Mouse (Mus musculus) activated CD4-positive, CD25-positive, alpha-beta regulatory T cell, adult 4 months (primary cell): ENCODE data around the gene Sar1b. TPM values are rescaled to one million over a fixed set of nuclear protein-coding genes. Genes with fewer than 3 reads are reported as not detected.

ENCODE experiments used
- ATAC-seq: one replicate; pipeline ENCODE4 v1.8.0; 2017
- polyA plus RNA-seq, 2 experiments: library from polyadenylated mRNA; unstranded; fragments of 100-300 nt; shearing (Covaris generic); gene quantifications; one replicate each; pipeline ENCODE4 v1.2.1; 2017

Sar1b gene
- polyA plus RNA-seq, 2 experiments from 2014 or later, result 152 to 155 TPM

- ATAC-seq, result peak; percentile 73
Measured at GRCm38 (mm10) chr11:51831962-51832909, 68.7 kb downstream of the Sar1b start.

- ATAC-seq, result no peak
Measured at GRCm38 (mm10) chr11:51832992-51833391, 69.5 kb downstream of the Sar1b start.

- peak; percentile 57 for ATAC-seq
Measured at GRCm38 (mm10) chr11:51833393-51834066, 70.0 kb downstream of the Sar1b start.

- no peak for ATAC-seq
Measured at GRCm38 (mm10) chr11:51834067-51834411, 70.6 kb downstream of the Sar1b start.

GRCm38 (mm10) chr11:51835598-51835997 is 72.1 kb downstream of the Sar1b start:
- no peak for ATAC-seq

- ATAC-seq, result no peak
Measured at GRCm38 (mm10) chr11:51836506-51836905, 73.0 kb downstream of the Sar1b start.

GRCm38 (mm10) chr11:51837164-51838153 is 74.0 kb downstream of the Sar1b start:
- peak; percentile 25 for ATAC-seq

GRCm38 (mm10) chr11:51839106-51839505 is 75.6 kb downstream of the Sar1b start:
- ATAC-seq, result no peak

- no peak for ATAC-seq
Measured at GRCm38 (mm10) chr11:51839973-51840372, 76.5 kb downstream of the Sar1b start.

- no peak for ATAC-seq
Measured at GRCm38 (mm10) chr11:51840657-51841056, 77.2 kb downstream of the Sar1b start.

GRCm38 (mm10) chr11:51841149-51841548 is 77.7 kb downstream of the Sar1b start:
- no peak for ATAC-seq

Other genes with a start within 250 kb of the Sar1b start
- 10 to 100 TPM; 23.9 to 29.7 TPM for gene Phykpl, start 178.9 kb upstream of the Sar1b start, polyA plus RNA-seq
- 10 to 100 TPM; 39.0 to 43.1 TPM for gene Hnrnpab, start 156.8 kb upstream of the Sar1b start, polyA plus RNA-seq
- gene Nhp2, start 144.0 kb upstream of the Sar1b start, polyA plus RNA-seq, result 100 to 1,000 TPM; 128 to 145 TPM
- gene Rmnd5b, start 127.8 kb upstream of the Sar1b start, polyA plus RNA-seq, result 10 to 100 TPM; 33.3 to 38.6 TPM
- gene N4bp3, start 112.8 kb upstream of the Sar1b start, polyA plus RNA-seq, result 1 to 10 TPM; 1.7 to 2.1 TPM
- 1 to 10 TPM in 1 of 2 experiments, under 1 TPM in 1; 0.60 to 1.1 TPM for gene D930048N14Rik, start 112.7 kb upstream of the Sar1b start, polyA plus RNA-seq
- 10 to 100 TPM; 19.5 to 25.1 TPM for gene 0610009B22Rik, start 74.8 kb upstream of the Sar1b start, polyA plus RNA-seq
- 10 to 100 TPM; 20.9 to 28.3 TPM for gene Sec24a, start 53 bp upstream of the Sar1b start, polyA plus RNA-seq
- gene Jade2, start 94.0 kb downstream of the Sar1b start, polyA plus RNA-seq, result 10 to 100 TPM; 13.5 to 17.6 TPM
- gene Cdkn2aipnl, start 204.0 kb downstream of the Sar1b start, polyA plus RNA-seq, result 10 to 100 TPM; 80.8 to 84.4 TPM
- gene Ube2b, start 237.1 kb downstream of the Sar1b start, polyA plus RNA-seq, result 100 to 1,000 TPM; 141 to 220 TPM
- 1 to 10 TPM; 3.1 to 4.0 TPM for gene Cdkl3, start 240.5 kb downstream of the Sar1b start, polyA plus RNA-seq